31 mouse cellular contexts compared by ENCODE assay signal in the genomic region with DNA sequence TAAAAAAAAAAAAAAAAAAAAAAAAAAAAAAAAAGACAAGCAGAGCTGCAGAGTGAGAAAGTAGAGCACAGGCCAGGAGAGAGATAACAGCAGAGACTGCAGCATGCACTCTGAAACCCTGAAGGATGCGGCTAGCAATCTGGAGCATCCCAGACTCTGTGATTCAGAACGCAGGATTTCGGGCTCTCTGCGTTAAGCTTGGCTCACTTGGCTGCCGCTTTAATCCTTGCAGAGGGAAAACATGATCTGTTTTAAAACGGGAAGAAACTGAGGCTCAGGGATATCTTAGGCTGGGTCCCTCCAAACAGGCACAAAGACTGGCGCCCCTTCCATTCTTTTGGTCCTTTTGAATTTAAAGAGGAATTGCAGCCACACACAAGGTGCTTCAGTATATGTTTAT.
A peak's percentile ranks its signal among the peaks of the same experiment; 100 is the strongest.
DNase-seq lines count a peak whose midpoint lies in the region; ATAC-seq and TF ChIP-seq lines count a peak whose summit lies in the region.
"Had no signal": no experiment of that assay in that cellular context is flagged by ENCODE, and none has a peak within 500 bp of the region (broad histone marks: within the 10 kb centered on the region; RNA-seq: fewer than 3 reads in every experiment).

No protein-coding gene starts in this region.

- no peak overlapping the region for H3K4me3 ChIP-seq in heart, embryonic 13.5 days
- no peak overlapping the region for H3K4me3 ChIP-seq in midbrain, embryonic 12.5 days
- H3K4me3 ChIP-seq in midbrain, postnatal 0 days (ENCODE audit: low read depth, low read length) = no peak overlapping the region
- H3K4me3 ChIP-seq: embryonic facial prominence, embryonic 13.5 days; forebrain, embryonic 10.5 days; gastrocnemius, adult 2 months; heart, embryonic 12.5 days; hindbrain, embryonic 10.5 days; liver, embryonic 12.5 days; myocyte; neural tube, embryonic 12.5 days; stomach, embryonic 15.5 days had no signal

- TF ChIP-seq CTCF in midbrain, postnatal 0 days (IDR thresholded peaks at IDR 0.05) = no peak

- DNase-seq in heart, postnatal 36 days = no peak
- peak; percentile 19 for DNase-seq in retina, postnatal 1 day
- DNase-seq in retina, embryonic 14.5 days (ENCODE audit: low spot score) = no peak
- peak; percentile 24 for DNase-seq in midbrain, postnatal 0 days (ENCODE audit: low spot score)
- no peak for DNase-seq in kidney, postnatal 36 days
- DNase-seq in left cerebral cortex, adult 8-10 months (ENCODE audit: low spot score in 2 of 2) = no peak
- DNase-seq: adrenal gland, postnatal 36 days; cerebellum, adult 8-10 months; cerebellum, postnatal 36 days; gastrocnemius, adult 2 months; gastrocnemius, postnatal 36 days; heart, adult 18-20 months; heart, postnatal 10 days; kidney, adult 9 months; kidney, postnatal 14 days; liver, postnatal 0 days; lung, postnatal 10 days; right cerebral cortex, postnatal 25 days had no signal

- WGBS in heart, embryonic 13.5 days = 27% methylated on average over 7 of the region's 7 CpGs
- WGBS in midbrain, embryonic 12.5 days = 8% methylated on average over 7 of the region's 7 CpGs
- WGBS in midbrain, postnatal 0 days = 5% methylated on average over 7 of the region's 7 CpGs

- no peaks in the 10 kb centered on the region for H3K9me3 ChIP-seq in heart, embryonic 13.5 days
- H3K9me3 ChIP-seq in midbrain, embryonic 12.5 days = no peaks in the 10 kb centered on the region
- H3K9me3 ChIP-seq in midbrain, postnatal 0 days (ENCODE audit: low read length) = no peaks in the 10 kb centered on the region
- H3K9me3 ChIP-seq: embryonic facial prominence, embryonic 13.5 days; forebrain, embryonic 10.5 days; heart, embryonic 12.5 days; hindbrain, embryonic 10.5 days; liver, embryonic 12.5 days; neural tube, embryonic 12.5 days; stomach, embryonic 15.5 days had no signal

- H3K4me1 ChIP-seq in heart, embryonic 13.5 days = peaks cover 31% of the 10 kb centered on the region
- peaks cover 16% of the 10 kb centered on the region for H3K4me1 ChIP-seq in midbrain, embryonic 12.5 days
- H3K4me1 ChIP-seq in midbrain, postnatal 0 days (ENCODE audit: insufficient read depth, low read length) = peaks cover 4% of the 10 kb centered on the region; the same call in 1 of the 2 replicates
- H3K4me1 ChIP-seq: liver, embryonic 12.5 days; stomach, embryonic 15.5 days had no signal

- no peak for ATAC-seq in heart, embryonic 13.5 days (ENCODE audit: extremely low read depth, insufficient number of reproducible peaks, low FRiP score, low TSS enrichment)
- no peak for ATAC-seq in midbrain, embryonic 12.5 days (ENCODE audit: low FRiP score, low read depth)
- no peak for ATAC-seq in midbrain, postnatal 0 days (ENCODE audit: low FRiP score)
- ATAC-seq: CD4-positive, CD25-positive, alpha-beta regulatory T cell, adult 4 months; hindbrain, embryonic 16.5 days; intestine, embryonic 16.5 days; liver, embryonic 12.5 days; liver, postnatal 0 days had no signal

- no peaks in the 10 kb centered on the region for H3K36me3 ChIP-seq in heart, embryonic 13.5 days
- no peaks in the 10 kb centered on the region for H3K36me3 ChIP-seq in midbrain, embryonic 12.5 days
- no peaks in the 10 kb centered on the region for H3K36me3 ChIP-seq in midbrain, postnatal 0 days (ENCODE audit: insufficient read depth, low read length)
- H3K36me3 ChIP-seq: embryonic facial prominence, embryonic 13.5 days; forebrain, embryonic 10.5 days; heart, embryonic 12.5 days; hindbrain, embryonic 10.5 days; liver, embryonic 12.5 days; neural tube, embryonic 12.5 days; stomach, embryonic 15.5 days had no signal

- H3K27me3 ChIP-seq in heart, embryonic 13.5 days (replicated peaks) = no peaks in the 10 kb centered on the region; the same call in 1 of the 2 replicates
- H3K27me3 ChIP-seq in midbrain, embryonic 12.5 days = peaks cover 8% of the 10 kb centered on the region; the same call in 1 of the 2 replicates
- no peaks in the 10 kb centered on the region for H3K27me3 ChIP-seq in midbrain, postnatal 0 days (ENCODE audit: insufficient read depth, low read length)
- H3K27me3 ChIP-seq: embryonic facial prominence, embryonic 13.5 days; liver, embryonic 12.5 days; neural tube, embryonic 12.5 days; stomach, embryonic 15.5 days had no signal

- H3K9ac ChIP-seq in heart, embryonic 13.5 days = no peak overlapping the region
- no peak overlapping the region for H3K9ac ChIP-seq in midbrain, embryonic 12.5 days (replicated peaks)
- no peak overlapping the region for H3K9ac ChIP-seq in midbrain, postnatal 0 days (replicated peaks; ENCODE audit: low read length, poor library complexity, severe bottlenecking)
- H3K9ac ChIP-seq: embryonic facial prominence, embryonic 13.5 days; heart, embryonic 12.5 days; liver, embryonic 12.5 days; liver, postnatal 0 days; neural tube, embryonic 12.5 days; stomach, embryonic 15.5 days had no signal

- H3K4me2 ChIP-seq in heart, embryonic 13.5 days = peak overlapping the region; percentile 10; the same call in 1 of the 2 replicates
- H3K4me2 ChIP-seq in midbrain, embryonic 12.5 days (replicated peaks) = peak overlapping the region; percentile 29; the same call in 1 of the 2 replicates
- H3K4me2 ChIP-seq in midbrain, postnatal 0 days (ENCODE audit: low read depth, low read length, poor library complexity, severe bottlenecking) = no peak overlapping the region
- H3K4me2 ChIP-seq: embryonic facial prominence, embryonic 13.5 days; heart, embryonic 12.5 days; liver, embryonic 12.5 days; neural tube, embryonic 12.5 days; stomach, embryonic 15.5 days had no signal

- intact Hi-C loops in heart, postnatal 36 days (cut with DNase I) = no loop called here

- no peak overlapping the region for H3K27ac ChIP-seq in heart, embryonic 13.5 days (replicated peaks)
- no peak overlapping the region for H3K27ac ChIP-seq in midbrain, embryonic 12.5 days (replicated peaks)
- no peak overlapping the region for H3K27ac ChIP-seq in midbrain, postnatal 0 days (ENCODE audit: low read depth, low read length)
- H3K27ac ChIP-seq: embryonic facial prominence, embryonic 13.5 days; forebrain, embryonic 10.5 days; gastrocnemius, adult 2 months; hindbrain, embryonic 10.5 days; liver, embryonic 12.5 days; neural tube, embryonic 12.5 days; stomach, embryonic 15.5 days had no signal

Comparison
In these comparisons a context has a peak if more than half of its experiments do, and no peak if none do; other contexts are left out.
1. DNase-seq: peak in retina, postnatal 1 day (single experiment) and midbrain, postnatal 0 days (single experiment); none in heart, postnatal 36 days (0 of 2), retina, embryonic 14.5 days (single experiment), kidney, postnatal 36 days (0 of 2) and left cerebral cortex, adult 8-10 months (0 of 2).